Mouse (Mus musculus) left cerebral cortex, adult 2 months (tissue): Measurements from ENCODE around the gene Tmem181a. TPM values are rescaled to one million over a fixed set of nuclear protein-coding genes. Genes with fewer than 3 reads are reported as not detected.
A peak's percentile ranks its signal among the peaks of the same experiment; 100 is the strongest.
"Not testable (repeated sequence)": the region's sequence is repeated elsewhere in the genome, so short reads cannot be mapped to it uniquely, and the experiment has no call there.

ENCODE experiments used
- DNase-seq, 2 experiments: peaks; one replicate each; pipeline ENCODE4 v3.0.0; 2021 to 2022; ENCODE audit warnings: low spot score in 2 of 2, mixed read lengths in 1 of 2; ENCODE audit errors: extremely low spot score in 1 of 2
- H3K27ac ChIP-seq: fragments of 200-600 bp; 2 replicates; pipeline ENCODE4 v1.8.1; 2022
- H3K4me3 ChIP-seq: fragments of 200-600 bp; 2 replicates; pipeline ENCODE4 v1.8.1; 2022
- intact Hi-C: fragments of 180-260 bp; cut with DNase I; formaldehyde crosslinking; loops from one replicate; pipeline ENCODE4 v1.15.1; 2025
- total RNA-seq, 2 experiments: library from RNA; stranded (reverse); gene quantifications; 2 replicates each; pipeline ENCODE4 v1.2.3; 2021

Gene Tmem181a
- total RNA-seq, 2 experiments from 2014 or later, result 62.8 to 63.6 TPM

- intact Hi-C loops, result loop anchor here (10.0 kb wide), 1 partner anchor 346 kb away; no protein-coding TSS in a partner anchor
- not testable (repeated sequence) for H3K27ac ChIP-seq, DNase-seq, H3K4me3 ChIP-seq
Observed at GRCm38 (mm10) chr17:6289045-6289444, 32.4 kb downstream of the Tmem181a start.

DNA sequence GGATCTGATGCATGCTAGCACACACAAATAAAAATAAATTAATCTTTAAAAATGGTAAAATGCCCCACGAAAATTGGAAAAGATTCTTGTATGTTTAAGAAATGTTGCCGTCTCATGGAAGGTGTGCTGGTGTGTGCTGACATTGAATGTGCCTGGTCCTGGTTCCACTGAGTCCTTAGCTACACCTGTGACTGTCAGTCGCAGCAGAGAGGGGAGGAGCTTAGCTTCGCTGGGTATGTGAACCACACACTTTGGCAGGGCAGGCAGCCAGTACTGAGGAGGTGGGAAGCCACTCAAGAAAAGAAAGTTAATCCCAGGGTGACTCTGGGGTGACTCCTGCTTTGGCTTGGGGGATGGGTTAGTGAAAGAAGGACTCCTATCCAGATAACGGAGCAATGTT, 37.2 kb downstream of the Tmem181a start:
- H3K4me3 ChIP-seq, DNase-seq, H3K27ac ChIP-seq, intact Hi-C loops: not testable (repeated sequence)

GRCm38 (mm10) chr17:6297060-6297795, 40.6 kb downstream of the Tmem181a start:
- DNase-seq, H3K4me3 ChIP-seq, H3K27ac ChIP-seq, intact Hi-C loops: not testable (repeated sequence)

DNA sequence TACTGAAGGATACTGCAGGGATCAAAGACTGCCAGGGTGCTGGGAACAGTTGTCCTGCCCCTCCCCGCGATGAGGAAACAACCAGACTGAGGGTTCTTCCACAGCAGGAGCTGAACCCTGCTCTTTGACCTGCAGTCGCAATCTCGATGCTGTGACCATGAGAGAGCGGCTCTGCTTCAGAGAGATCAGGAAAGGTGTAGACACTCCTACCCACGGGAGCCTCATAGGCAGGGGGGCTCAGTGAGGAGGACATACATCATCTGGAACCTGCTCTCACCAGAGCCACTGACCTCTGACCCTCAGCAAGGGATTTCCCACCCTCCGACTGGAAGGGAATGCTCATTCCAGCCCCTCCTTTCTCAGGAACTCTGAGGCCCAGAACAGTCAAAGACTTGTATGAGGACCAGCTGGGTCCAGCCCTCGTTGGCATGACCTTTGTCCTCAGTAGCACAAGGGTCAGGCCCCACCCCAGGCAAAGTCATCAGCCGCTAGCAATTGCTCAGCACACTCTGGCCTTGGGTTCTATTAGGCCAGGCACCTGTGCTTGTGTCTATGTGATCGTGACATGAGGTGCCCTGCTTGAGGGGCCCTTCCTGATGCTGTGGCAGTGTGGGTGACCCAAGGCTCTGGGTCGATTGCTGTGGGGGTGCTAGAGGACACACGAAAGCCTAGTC, 43.7 kb downstream of the Tmem181a start:
- H3K27ac ChIP-seq, DNase-seq, intact Hi-C loops, H3K4me3 ChIP-seq: not testable (repeated sequence)

- DNase-seq, intact Hi-C loops, H3K27ac ChIP-seq, H3K4me3 ChIP-seq: not testable (repeated sequence)
Observed at GRCm38 (mm10) chr17:6304891-6305290, 48.2 kb downstream of the Tmem181a start.

DNA sequence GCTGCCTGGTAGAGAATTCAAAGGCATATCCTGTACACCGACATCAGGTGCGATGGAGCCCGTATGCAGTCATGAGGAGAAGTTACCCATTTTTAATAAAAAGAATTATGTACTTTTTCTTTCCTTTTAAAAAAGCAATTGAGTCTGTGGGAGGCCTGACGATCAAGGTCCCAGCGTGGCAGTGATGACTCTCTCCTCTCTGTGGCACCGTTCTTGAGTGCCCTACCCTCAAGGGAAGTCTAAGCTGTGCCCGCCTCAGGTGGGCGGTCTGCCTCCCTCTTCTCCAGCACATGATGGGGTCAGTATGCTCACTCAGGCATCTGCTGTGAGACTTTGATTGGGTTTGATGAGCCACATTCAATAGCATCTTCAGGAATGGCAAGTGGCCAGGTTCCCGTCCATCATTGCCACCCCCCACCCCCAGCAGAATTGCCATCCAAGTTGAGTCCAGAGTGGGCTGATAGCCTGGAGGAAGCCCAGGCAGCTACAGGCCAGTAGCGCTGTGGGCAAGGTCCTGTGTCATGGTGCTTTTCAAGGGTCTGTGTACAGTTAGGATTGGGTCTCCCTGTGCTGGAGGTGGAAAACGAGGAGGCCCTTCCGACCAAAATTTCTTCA, 49.1 kb downstream of the Tmem181a start:
- H3K4me3 ChIP-seq, DNase-seq, H3K27ac ChIP-seq, intact Hi-C loops: not testable (repeated sequence)

DNA sequence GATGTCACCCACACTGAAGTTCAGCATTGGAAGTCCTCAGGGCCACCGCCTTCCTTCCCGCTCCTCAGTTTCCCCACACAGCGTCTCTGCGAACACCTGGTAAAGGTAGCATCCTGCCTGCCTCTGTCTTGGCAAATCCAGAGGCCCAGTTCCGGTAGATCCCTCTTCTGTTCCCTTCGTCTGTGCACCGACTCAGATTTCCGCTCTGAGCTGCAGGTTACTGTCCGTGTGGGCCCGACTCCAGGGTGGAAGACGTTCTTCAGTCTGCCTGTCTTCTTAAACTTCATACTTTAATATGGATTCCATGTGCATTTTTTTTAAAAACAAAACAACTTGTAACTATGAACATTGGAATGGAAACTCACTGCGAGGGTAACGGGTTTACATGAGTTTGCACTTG, 49.8 kb downstream of the Tmem181a start:
- H3K27ac ChIP-seq, DNase-seq, intact Hi-C loops: not testable (repeated sequence)

DNA sequence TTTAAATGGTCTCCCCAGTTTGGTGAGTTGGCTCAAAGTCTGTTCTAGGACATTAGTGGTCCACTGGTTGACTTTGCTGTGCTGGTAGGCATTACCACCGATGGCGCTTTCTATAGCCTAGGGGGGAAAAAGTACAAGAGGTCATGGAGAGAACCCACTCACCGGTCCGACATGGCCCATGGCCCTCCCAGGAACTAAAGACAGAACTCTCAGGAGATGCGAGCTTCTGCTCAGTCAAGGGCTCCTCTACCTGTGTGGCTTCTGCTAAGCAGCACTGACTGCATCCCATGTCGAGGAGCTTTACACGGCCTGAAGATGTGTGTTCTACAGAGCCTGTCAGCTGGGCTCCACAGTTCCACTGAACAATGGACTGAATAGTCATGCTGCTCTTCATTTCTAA, 55.1 kb downstream of the Tmem181a start:
- H3K4me3 ChIP-seq, H3K27ac ChIP-seq, intact Hi-C loops, DNase-seq: not testable (repeated sequence)

More for the DNA sequence above, 49.8 kb downstream of the Tmem181a start:
- not testable (repeated sequence) for H3K4me3 ChIP-seq

DNA sequence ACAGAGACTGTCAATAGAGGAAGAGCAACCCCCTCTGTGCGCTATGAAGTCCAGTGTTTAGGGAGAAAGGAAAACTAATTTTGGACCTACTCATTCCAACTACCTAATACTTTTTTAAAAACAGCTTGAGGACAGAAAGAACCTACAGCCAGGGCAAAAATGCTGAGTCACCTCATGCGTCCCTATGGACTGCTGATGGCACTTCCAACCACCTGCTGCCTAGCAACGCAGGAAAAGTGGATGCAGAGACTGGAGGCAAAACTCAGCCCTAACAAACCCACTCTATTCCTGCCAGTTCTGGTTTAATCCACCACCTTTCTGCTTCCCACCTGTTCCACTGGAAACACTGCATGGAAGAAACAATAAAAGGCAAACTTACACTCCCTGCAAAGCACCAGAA, 56.1 kb downstream of the Tmem181a start:
- DNase-seq, H3K4me3 ChIP-seq, intact Hi-C loops, H3K27ac ChIP-seq: not testable (repeated sequence)

DNA sequence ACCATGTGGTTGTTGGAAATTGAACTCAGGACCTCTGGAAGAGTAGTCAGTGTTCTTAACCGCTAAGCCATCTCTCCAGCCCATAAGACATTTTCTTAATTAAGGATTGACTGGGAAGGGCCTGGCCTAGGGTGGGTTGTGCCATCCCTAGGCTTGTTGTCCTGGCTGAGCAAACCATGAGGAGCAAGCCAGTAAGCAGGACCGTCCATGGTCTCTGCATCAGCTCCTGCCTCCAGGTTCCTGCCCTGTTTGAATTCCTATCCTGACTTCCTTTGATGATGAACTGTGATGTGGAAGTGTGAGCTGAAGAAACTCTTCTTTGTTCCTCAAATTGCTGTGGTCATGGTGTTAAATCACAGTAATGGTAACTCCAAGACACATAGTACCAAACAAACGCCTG, 57.8 kb downstream of the Tmem181a start:
- intact Hi-C loops, result not testable (repeated sequence)

GRCm38 (mm10) chr17:6315706-6316105, 59.0 kb downstream of the Tmem181a start:
- H3K4me3 ChIP-seq, result 0 out of 2 replicates have a peak overlapping the region, but pooled peaks have one; percentile 2
- H3K27ac ChIP-seq, intact Hi-C loops, DNase-seq: not testable (repeated sequence)

More for the DNA sequence above, 57.8 kb downstream of the Tmem181a start:
- DNase-seq, H3K27ac ChIP-seq, H3K4me3 ChIP-seq: not testable (repeated sequence)

GRCm38 (mm10) chr17:6316379-6317126, 59.9 kb downstream of the Tmem181a start:
- DNase-seq, result peak; percentile 63 to 64
- Histone ChIP-seq H3K4me3 (peak overlapping the region; percentile 48), H3K27ac (peak overlapping the region; percentile 56; the same call in 1 of the 2 replicates)
- intact Hi-C loops, result not testable (repeated sequence)

DNA sequence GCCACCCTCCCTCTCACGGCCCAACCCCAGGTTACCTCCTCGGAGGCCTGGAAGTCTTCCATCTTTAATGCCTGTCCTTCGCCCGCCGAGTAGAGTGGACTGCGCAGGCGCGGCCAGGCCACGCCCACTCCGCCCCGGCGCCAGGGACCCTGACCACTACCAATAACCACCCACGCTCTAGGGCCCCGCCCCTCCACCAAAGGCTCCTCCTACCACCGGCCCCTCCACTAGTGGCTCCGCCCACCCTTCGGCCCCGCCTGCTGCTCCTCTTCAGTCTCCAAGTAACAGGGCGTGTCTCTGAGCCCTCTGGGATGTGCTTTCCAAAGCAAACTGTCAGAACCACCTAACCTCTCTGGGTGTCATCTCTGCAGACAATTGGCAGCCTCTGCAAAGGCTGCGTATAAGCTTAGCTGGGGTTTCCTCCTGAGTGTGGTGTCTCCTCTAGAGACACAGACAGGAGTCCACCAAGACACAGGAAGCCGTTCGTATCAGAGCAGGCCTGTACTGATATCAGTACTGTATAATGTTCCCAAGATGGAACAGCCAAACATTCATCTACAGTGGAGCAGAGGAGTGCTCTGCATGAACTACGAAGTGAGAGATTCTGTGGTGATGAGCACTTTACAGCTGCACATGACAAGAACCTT, 60.8 kb downstream of the Tmem181a start, which contains the start of gene Dynlt1a:
TSS of gene Dynlt1a (minus strand) at position 162 of the 647 bp plus-strand sequence.
- intact Hi-C loops, result not testable (repeated sequence)
- Histone ChIP-seq H3K27ac (peak within 1 kb of the TSS; percentile 56; the same call in 1 of the 2 replicates), H3K4me3 (peak within 1 kb of the TSS; percentile 48)
- DNase-seq, result peak; percentile 95 to 96

GRCm38 (mm10) chr17:6321081-6321777, 64.6 kb downstream of the Tmem181a start:
- Histone ChIP-seq H3K27ac (peak overlapping the region; percentile 67; the same call in 1 of the 2 replicates), H3K4me3 (peak overlapping the region; percentile 41)
- intact Hi-C loops, DNase-seq: not testable (repeated sequence)

- H3K27ac ChIP-seq, DNase-seq, intact Hi-C loops, H3K4me3 ChIP-seq: not testable (repeated sequence)
Observed at GRCm38 (mm10) chr17:6321778-6322101, 65.1 kb downstream of the Tmem181a start.
